Comparison of ENCODE assay signal across 26 mouse cellular contexts in genomic region chr6:147686927-147687326, GRCm38 (mm10).
DNase-seq lines count a peak whose midpoint lies in the region; ATAC-seq and TF ChIP-seq lines count a peak whose summit lies in the region.
"Had no signal": no experiment of that assay in that cellular context is flagged by ENCODE, and none has a peak within 500 bp of the region (broad histone marks: within the 10 kb centered on the region; RNA-seq: fewer than 3 reads in every experiment).

No protein-coding gene starts in this region.

- no peaks in the 10 kb centered on the region for H3K9me3 ChIP-seq in lung, postnatal 0 days (ENCODE audit: low read length)
- H3K9me3 ChIP-seq: embryonic facial prominence, embryonic 10.5 days; heart, embryonic 15.5 days; limb, embryonic 12.5 days; midbrain, embryonic 10.5 days; neural tube, embryonic 15.5 days; stomach, embryonic 15.5 days had no signal

- WGBS in lung, postnatal 0 days: 49% methylated on average over 6 of the region's 6 CpGs

- H3K27me3 ChIP-seq in lung, postnatal 0 days (replicated peaks; ENCODE audit: insufficient read depth, low read length): no peaks in the 10 kb centered on the region
- H3K27me3 ChIP-seq: heart, embryonic 15.5 days; limb, embryonic 12.5 days; neural tube, embryonic 15.5 days; stomach, embryonic 15.5 days had no signal

- H3K36me3 ChIP-seq in lung, postnatal 0 days (ENCODE audit: insufficient read depth, low read length): no peaks in the 10 kb centered on the region
- H3K36me3 ChIP-seq: embryonic facial prominence, embryonic 10.5 days; heart, embryonic 15.5 days; limb, embryonic 12.5 days; midbrain, embryonic 10.5 days; neural tube, embryonic 15.5 days; stomach, embryonic 15.5 days had no signal

- no peaks in the 10 kb centered on the region for H3K4me1 ChIP-seq in lung, postnatal 0 days (ENCODE audit: insufficient read depth, low read depth, low read length)
- H3K4me1 ChIP-seq: embryonic facial prominence, embryonic 10.5 days; heart, embryonic 15.5 days; midbrain, embryonic 10.5 days; neural tube, embryonic 15.5 days; stomach, embryonic 15.5 days had no signal

- H3K4me3 ChIP-seq in lung, postnatal 0 days (ENCODE audit: low read depth, low read length): no peak overlapping the region
- H3K4me3 ChIP-seq: embryonic facial prominence, embryonic 10.5 days; heart, embryonic 15.5 days; limb, embryonic 12.5 days; midbrain, embryonic 10.5 days; neural tube, embryonic 15.5 days; stomach, embryonic 15.5 days had no signal

- H3K27ac ChIP-seq in lung, postnatal 0 days (ENCODE audit: low read length): no peak overlapping the region
- H3K27ac ChIP-seq: embryonic facial prominence, embryonic 10.5 days; heart, embryonic 15.5 days; hindbrain, embryonic 14.5 days; limb, embryonic 12.5 days; midbrain, embryonic 10.5 days; neural tube, embryonic 15.5 days; stomach, embryonic 15.5 days had no signal

- peak; percentile 51 for TF ChIP-seq CTCF in lung, postnatal 0 days (IDR thresholded peaks at IDR 0.05)

- ATAC-seq in lung, postnatal 0 days: peak; percentile 61
- ATAC-seq: inflammation-experienced regulatory T-cells, adult 6 months; liver, postnatal 0 days had no signal

- H3K4me2 ChIP-seq in lung, postnatal 0 days (replicated peaks; ENCODE audit: low read depth, low read length): no peak overlapping the region
- H3K4me2 ChIP-seq: heart, embryonic 15.5 days; hindbrain, embryonic 14.5 days; limb, embryonic 12.5 days; liver, embryonic 11.5 days; neural tube, embryonic 15.5 days; stomach, embryonic 15.5 days had no signal

- H3K9ac ChIP-seq in lung, postnatal 0 days (replicated peaks; ENCODE audit: low read depth): no peak overlapping the region
- H3K9ac ChIP-seq: heart, embryonic 15.5 days; hindbrain, embryonic 14.5 days; limb, embryonic 12.5 days; liver, postnatal 0 days; neural tube, embryonic 15.5 days; stomach, embryonic 15.5 days had no signal

- peak; percentile 38; the same call in 1 of the 2 replicates for TF ChIP-seq EP300 in lung, postnatal 0 days (IDR thresholded peaks at IDR 0.05)

- DNase-seq in heart, postnatal 4 days: peak; percentile 5
- no peak for DNase-seq in heart, adult 18-20 months
- peak; percentile 43 for DNase-seq in testis, postnatal 10 days (ENCODE audit: low spot score)
- no peak for DNase-seq in testis, postnatal 14 days (ENCODE audit: low spot score)
- DNase-seq in lung, postnatal 0 days (ENCODE audit: low spot score): peak; percentile 63
- no peak for DNase-seq in urinary bladder, adult 18-20 months (ENCODE audit: low spot score in 2 of 2)
- DNase-seq in spleen, postnatal 10 days (ENCODE audit: low spot score in 2 of 2): no peak
- DNase-seq: B cell, adult 2 months; cerebellum, adult 11-12 months; cerebellum, postnatal 10 days; gastrocnemius, postnatal 14 days; heart, postnatal 36 days; kidney, adult 8-10 months; kidney, postnatal 14 days; liver, postnatal 0 days; right cerebral cortex, adult 18-20 months; right cerebral cortex, postnatal 4 days had no signal

Comparison
In these comparisons a context has a peak if more than half of its experiments do, and no peak if none do; other contexts are left out.
1. DNase-seq: peak in heart, postnatal 4 days (single experiment), testis, postnatal 10 days (single experiment) and lung, postnatal 0 days (single experiment); none in heart, adult 18-20 months (0 of 2), testis, postnatal 14 days (single experiment), urinary bladder, adult 18-20 months (0 of 2) and spleen, postnatal 10 days (0 of 2).